Mouse (Mus musculus) stomach, embryonic 15.5 days (tissue): ENCODE measurements around the gene Psmb8. TPM values are rescaled to one million over a fixed set of nuclear protein-coding genes. Genes with fewer than 3 reads are reported as not detected.

Experiments used
- ATAC-seq: fragments of 200-750 bp; cut with Nextera tagmentation; 2 replicates; pipeline ENCODE4 v1.8.0; 2017; ENCODE audit warnings: low read depth, moderate number of reproducible peaks, moderate TSS enrichment; ENCODE audit not compliant: insufficient read depth, low FRiP score
- H3K27ac ChIP-seq: fragments of 300-500 bp; sonication (generic); 2 replicates; pipeline ENCODE4 v1.5.1; 2015; ENCODE audit warnings: mild to moderate bottlenecking, inconsistent platforms
- H3K27me3 ChIP-seq: fragments of 300-500 bp; sonication (generic); replicated peaks from 2 replicates; pipeline ENCODE4 v1.6.1; 2015; ENCODE audit warnings: inconsistent platforms
- H3K36me3 ChIP-seq: fragments of 300-500 bp; sonication (generic); 2 replicates; pipeline ENCODE4 v1.6.1; 2015; ENCODE audit warnings: inconsistent platforms
- H3K4me1 ChIP-seq: fragments of 300-500 bp; sonication (generic); 2 replicates; pipeline ENCODE4 v1.6.1; 2015; ENCODE audit warnings: inconsistent platforms
- H3K4me2 ChIP-seq: fragments of 300-500 bp; sonication (generic); 2 replicates; pipeline ENCODE4 v1.6.1; 2015; ENCODE audit warnings: mild to moderate bottlenecking, inconsistent platforms
- H3K4me3 ChIP-seq: fragments of 300-500 bp; sonication (generic); replicated peaks from 2 replicates; pipeline ENCODE4 v1.5.1; 2015; ENCODE audit warnings: inconsistent platforms
- H3K9ac ChIP-seq: fragments of 300-500 bp; sonication (generic); 2 replicates; pipeline ENCODE4 v1.6.1; 2015; ENCODE audit warnings: inconsistent platforms
- H3K9me3 ChIP-seq: fragments of 300-500 bp; sonication (generic); 2 replicates; pipeline ENCODE4 v1.6.1; 2016; ENCODE audit warnings: inconsistent platforms
- WGBS: fragments of 180-500 bp; shearing (Covaris S2); methylation state at CpG from one replicate; pipeline ENCODE4 v1.1.7; 2015; 5-methylcytosine and 5-hydroxymethylcytosine counted together
- polyA plus RNA-seq: library from polyadenylated mRNA; unstranded; fragments of >200 nt; fragmentation: Nextera tagmentation; extraction: Ambion mirVana; gene quantifications from 2 replicates; pipeline ENCODE4 v1.2.1, GENCODE M21; 2015

Gene Psmb8
- polyA plus RNA-seq, 1 experiment from 2014 or later: 14.6 TPM

DNA sequence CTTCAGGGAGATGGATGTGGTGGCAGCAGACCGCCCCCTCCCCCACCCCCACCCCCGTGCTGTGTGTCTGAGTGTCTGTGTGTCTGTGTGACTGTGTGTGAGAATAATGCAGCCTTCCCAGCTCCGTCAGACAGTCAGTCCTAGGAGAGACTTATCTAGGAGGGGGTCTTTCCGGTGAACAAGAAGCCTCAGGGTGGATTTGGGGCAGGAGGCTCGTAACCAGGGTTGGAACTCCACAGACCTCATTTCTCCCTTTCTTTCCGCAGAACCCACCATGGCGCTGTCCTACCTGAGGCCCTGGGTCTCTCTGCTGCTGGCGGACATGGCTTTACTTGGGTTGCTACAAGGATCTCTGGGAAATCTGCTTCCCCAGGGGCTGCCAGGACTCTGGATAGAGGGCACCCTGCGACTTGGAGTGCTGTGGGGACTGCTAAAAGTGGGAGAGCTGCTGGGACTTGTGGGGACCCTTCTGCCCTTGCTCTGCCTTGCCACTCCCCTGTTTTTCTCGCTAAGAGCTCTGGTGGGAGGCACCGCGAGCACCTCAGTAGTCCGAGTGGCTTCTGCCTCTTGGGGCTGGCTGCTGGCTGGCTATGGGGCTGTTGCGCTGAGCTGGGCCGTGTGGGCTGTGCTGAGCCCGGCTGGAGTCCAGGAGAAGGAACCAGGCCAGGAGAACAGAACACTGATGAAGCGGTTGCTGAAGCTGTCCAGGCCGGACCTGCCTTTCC lies 7.7 kb downstream of the Psmb8 start:
- Histone ChIP-seq H3K27me3 (peaks cover 16% of the 10 kb centered on the region; the same call in 1 of the 2 replicates), H3K27ac (no peak overlapping the region), H3K4me3 (peak overlapping the region; percentile 74), H3K36me3 (no peaks in the 10 kb centered on the region), H3K9ac (peak overlapping the region; percentile 68), H3K9me3 (no peaks in the 10 kb centered on the region), H3K4me2 (peak overlapping the region; percentile 88), H3K4me1 (peaks cover 9% of the 10 kb centered on the region; the same call in 1 of the 2 replicates)
- WGBS: 18% methylated on average over 18 of the region's 18 CpGs
- no peak for ATAC-seq

DNA sequence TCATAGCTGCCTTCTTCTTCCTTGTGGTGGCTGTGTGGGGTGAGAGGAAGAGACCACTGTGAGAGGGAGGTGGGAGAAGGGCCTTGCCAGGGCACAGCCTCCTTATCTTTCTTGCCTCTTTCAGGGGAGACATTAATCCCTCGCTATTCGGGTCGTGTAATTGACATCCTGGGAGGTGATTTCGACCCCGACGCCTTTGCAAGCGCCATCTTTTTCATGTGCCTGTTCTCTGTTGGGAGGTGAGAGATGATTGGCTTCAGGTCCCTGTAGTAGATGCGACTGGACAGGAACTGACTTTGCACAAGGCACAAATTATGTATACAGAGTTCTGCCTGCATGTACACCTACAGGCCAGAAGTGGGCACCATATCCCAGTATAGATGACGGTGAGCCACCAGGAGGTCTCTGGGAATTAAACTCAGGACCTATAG lies 8.2 kb downstream of the Psmb8 start:
- Histone ChIP-seq H3K36me3 (no peaks in the 10 kb centered on the region), H3K9ac (no peak overlapping the region), H3K4me3 (peak overlapping the region; percentile 74; the same call in 1 of the 2 replicates), H3K9me3 (no peaks in the 10 kb centered on the region), H3K4me2 (peak overlapping the region; percentile 88), H3K27me3 (peaks cover 16% of the 10 kb centered on the region; the same call in 1 of the 2 replicates), H3K4me1 (peaks cover 9% of the 10 kb centered on the region; the same call in 1 of the 2 replicates), H3K27ac (no peak overlapping the region)
- WGBS: 24% methylated on average over 9 of the region's 9 CpGs
- ATAC-seq: no peak

DNA sequence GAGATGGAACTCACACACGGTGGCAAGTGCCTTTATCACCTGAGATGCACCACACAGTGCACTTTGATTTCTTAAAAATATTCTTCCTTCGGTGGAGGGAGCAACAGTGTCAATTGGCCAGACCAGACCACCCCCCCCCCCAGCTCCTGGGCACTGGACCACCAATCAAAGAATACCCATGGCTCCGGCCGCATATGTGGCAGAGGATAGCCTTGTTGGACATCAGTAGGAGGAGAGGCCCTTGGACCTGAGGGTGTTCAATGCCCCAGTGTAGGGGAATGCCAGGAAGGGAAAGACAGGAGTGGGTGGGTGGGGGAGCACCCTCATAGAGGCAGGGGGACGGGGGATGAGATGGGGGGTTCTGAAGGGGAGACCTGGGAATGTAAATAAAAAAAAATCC lies 9.2 kb downstream of the Psmb8 start:
- H3K4me2 ChIP-seq: no peak overlapping the region
- no peaks in the 10 kb centered on the region for H3K36me3 ChIP-seq
- H3K4me3 ChIP-seq: no peak overlapping the region
- peaks cover 9% of the 10 kb centered on the region; the same call in 1 of the 2 replicates for H3K4me1 ChIP-seq
- ATAC-seq: no peak
- peaks cover 20% of the 10 kb centered on the region for H3K27me3 ChIP-seq
- no peaks in the 10 kb centered on the region for H3K9me3 ChIP-seq
- 75% methylated on average over 5 of the region's 5 CpGs for WGBS
- no peak overlapping the region for H3K9ac ChIP-seq
- no peak overlapping the region for H3K27ac ChIP-seq

DNA sequence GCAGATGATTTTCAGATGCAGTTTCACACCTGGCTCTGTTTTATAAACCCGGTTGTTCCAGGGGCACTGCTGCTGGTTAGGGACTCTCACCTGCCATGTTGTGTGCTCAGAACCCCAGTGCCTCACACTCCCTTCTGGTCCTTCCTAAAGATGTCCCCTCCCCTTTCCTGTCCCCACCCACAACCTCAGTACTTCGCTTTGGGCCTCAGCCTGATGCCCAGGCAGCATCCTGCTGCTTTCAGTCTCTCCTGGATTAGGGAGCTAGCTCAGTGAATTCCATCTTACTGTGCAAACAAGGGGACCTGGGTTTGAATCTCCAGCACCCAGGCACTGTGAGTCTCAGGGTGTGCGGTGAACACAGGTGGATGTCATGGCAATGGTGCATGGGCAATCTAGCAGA lies 9.9 kb downstream of the Psmb8 start:
- H3K27ac ChIP-seq: no peak overlapping the region
- H3K36me3 ChIP-seq: no peaks in the 10 kb centered on the region
- H3K9ac ChIP-seq: no peak overlapping the region
- no peaks in the 10 kb centered on the region for H3K9me3 ChIP-seq
- peaks cover 24% of the 10 kb centered on the region for H3K27me3 ChIP-seq
- peaks cover 9% of the 10 kb centered on the region; the same call in 1 of the 2 replicates for H3K4me1 ChIP-seq
- ATAC-seq: no peak
- 61% methylated on average over 3 of the region's 3 CpGs for WGBS
- no peak overlapping the region for H3K4me3 ChIP-seq
- no peak overlapping the region for H3K4me2 ChIP-seq

DNA sequence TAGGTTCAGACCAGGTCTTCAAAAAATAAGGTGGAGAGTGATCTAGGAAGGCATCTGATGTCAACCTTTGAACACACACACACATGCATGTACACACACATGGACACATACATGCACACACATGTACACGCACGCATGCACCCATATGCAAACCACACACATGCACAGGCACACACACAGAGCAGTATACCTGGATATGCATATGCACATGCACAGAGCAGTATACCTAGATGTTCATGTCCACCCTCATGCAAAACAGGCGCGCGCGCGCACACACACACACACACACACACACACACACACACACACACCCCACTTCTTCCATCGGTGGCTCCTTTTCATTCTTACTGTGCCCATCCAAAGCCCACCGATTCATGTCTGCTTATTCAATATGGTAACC lies 10.3 kb downstream of the Psmb8 start:
- 96% methylated on average over 9 of the region's 9 CpGs for WGBS
- H3K9ac ChIP-seq: no peak overlapping the region

DNA sequence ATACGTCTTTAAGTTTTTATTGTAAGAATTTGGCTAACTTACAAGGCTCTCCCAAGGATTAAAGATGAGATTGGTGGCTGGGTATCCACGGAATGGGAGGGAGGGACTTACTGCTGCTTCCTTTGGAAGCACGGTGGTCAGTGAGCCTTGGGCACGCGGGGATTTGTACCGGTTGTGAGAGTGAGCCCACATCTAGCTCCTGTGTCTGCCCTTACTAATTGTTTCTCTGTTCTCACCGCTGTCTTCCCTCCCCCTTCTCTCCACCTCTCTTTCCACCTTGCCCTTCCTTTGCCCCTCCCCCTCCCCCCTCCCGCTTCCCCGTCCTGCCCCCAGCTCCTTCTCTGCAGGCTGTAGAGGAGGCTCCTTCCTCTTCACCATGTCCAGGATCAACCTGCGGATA lies 10.9 kb downstream of the Psmb8 start:
- Histone ChIP-seq H3K4me2 (no peak overlapping the region), H3K9ac (no peak overlapping the region), H3K9me3 (no peaks in the 10 kb centered on the region), H3K27ac (no peak overlapping the region), H3K36me3 (no peaks in the 10 kb centered on the region), H3K27me3 (peaks cover 24% of the 10 kb centered on the region), H3K4me3 (no peak overlapping the region), H3K4me1 (peaks cover 9% of the 10 kb centered on the region; the same call in 1 of the 2 replicates)
- ATAC-seq: no peak
- WGBS: 22% methylated on average over 10 of the region's 10 CpGs

More for the DNA sequence above, 10.3 kb downstream of the Psmb8 start:
- Histone ChIP-seq H3K27ac (no peak overlapping the region), H3K9me3 (no peaks in the 10 kb centered on the region), H3K4me2 (no peak overlapping the region), H3K27me3 (peaks cover 24% of the 10 kb centered on the region), H3K4me3 (no peak overlapping the region), H3K4me1 (peaks cover 9% of the 10 kb centered on the region; the same call in 1 of the 2 replicates), H3K36me3 (no peaks in the 10 kb centered on the region)
- no peak for ATAC-seq

DNA sequence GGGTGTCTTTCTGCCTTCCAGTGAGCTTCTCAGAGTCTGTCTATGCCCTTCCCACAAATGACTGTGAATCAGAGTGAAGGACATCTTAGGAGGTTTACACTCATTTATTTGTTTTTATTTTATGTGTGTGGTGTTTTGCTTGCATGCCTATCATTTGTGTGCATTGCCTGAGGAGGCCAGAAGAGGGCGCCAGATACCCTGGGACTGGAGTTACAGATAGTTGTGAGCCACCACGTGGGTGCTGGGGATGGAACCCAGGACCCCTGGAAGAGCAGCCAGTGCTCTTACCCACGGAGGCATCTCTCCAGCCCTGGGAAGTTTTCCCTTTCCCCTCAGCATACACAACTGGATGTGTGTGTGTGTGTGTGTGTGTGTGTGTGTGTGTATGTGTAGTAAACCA lies 12.2 kb downstream of the Psmb8 start:
- WGBS: 43% methylated on average over 3 of the region's 3 CpGs

DNA sequence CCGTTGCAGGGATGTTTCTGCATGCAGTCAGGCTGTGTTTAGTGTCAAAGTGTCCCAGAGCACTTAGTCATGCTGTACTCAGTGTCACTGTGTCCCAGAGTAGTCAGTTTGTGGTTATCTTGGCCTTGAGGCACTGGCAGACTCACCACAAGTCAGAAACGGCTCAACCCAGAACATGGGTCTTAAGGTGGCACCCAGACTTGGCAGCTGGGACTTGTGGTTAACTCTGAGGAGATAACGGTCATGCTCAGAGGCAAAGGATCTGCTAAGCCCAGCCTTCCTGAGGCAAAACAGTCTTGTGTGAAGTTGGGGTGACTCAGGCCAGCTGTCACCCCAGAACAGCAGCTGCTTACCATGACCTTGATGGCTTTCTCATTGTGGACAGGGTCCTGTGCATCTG lies 13.1 kb downstream of the Psmb8 start:
- no peak for ATAC-seq
- 50% methylated on average over 3 of the region's 3 CpGs for whole genome bisulfite sequencing
- no peak overlapping the region for H3K9ac ChIP-seq
- H3K36me3 ChIP-seq: no peaks in the 10 kb centered on the region
- no peaks in the 10 kb centered on the region for H3K9me3 ChIP-seq
- no peak overlapping the region for H3K4me2 ChIP-seq
- H3K4me3 ChIP-seq: no peak overlapping the region
- no peak overlapping the region for H3K27ac ChIP-seq
- H3K4me1 ChIP-seq: peaks cover 2% of the 10 kb centered on the region; the same call in 1 of the 2 replicates
- peaks cover 38% of the 10 kb centered on the region for H3K27me3 ChIP-seq

More for the DNA sequence above, 12.2 kb downstream of the Psmb8 start:
- H3K9me3 ChIP-seq: no peaks in the 10 kb centered on the region
- no peak for ATAC-seq
- no peaks in the 10 kb centered on the region for H3K36me3 ChIP-seq
- H3K4me1 ChIP-seq: peaks cover 9% of the 10 kb centered on the region; the same call in 1 of the 2 replicates
- no peak overlapping the region for H3K27ac ChIP-seq
- peaks cover 35% of the 10 kb centered on the region for H3K27me3 ChIP-seq
- H3K9ac ChIP-seq: no peak overlapping the region
- no peak overlapping the region for H3K4me2 ChIP-seq
- no peak overlapping the region for H3K4me3 ChIP-seq

DNA sequence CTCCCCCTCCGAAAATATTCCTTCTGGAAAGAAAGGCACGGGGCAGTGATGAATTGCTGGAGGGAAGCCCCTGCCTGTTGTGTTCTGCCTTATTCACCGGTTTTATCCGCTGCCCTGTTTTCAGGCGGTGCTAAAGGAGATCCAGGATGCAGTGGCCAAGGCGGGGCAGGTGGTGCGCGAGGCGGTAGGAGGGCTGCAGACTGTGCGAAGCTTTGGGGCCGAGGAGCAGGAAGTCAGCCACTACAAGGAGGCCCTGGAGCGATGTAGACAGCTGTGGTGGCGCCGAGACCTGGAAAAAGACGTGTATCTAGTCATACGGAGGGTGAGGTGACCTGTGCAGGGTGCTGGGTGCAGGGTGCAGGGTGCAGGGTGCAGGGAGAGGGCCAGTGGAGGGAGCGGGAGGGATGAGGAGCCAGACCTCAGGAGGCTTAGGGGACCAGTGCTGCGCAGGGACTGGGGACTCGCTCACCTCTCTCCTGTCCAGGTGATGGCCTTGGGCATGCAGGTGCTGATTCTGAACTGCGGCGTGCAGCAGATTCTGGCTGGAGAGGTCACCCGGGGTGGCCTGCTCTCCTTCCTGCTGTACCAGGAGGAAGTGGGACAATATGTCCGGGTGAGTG lies 14.3 kb downstream of the Psmb8 start:
- no peak overlapping the region for H3K4me2 ChIP-seq
- H3K9me3 ChIP-seq: no peaks in the 10 kb centered on the region
- 21% methylated on average over 23 of the region's 23 CpGs for WGBS
- H3K27ac ChIP-seq: no peak overlapping the region
- no peaks in the 10 kb centered on the region for H3K36me3 ChIP-seq
- no peak overlapping the region for H3K9ac ChIP-seq
- H3K27me3 ChIP-seq: peaks cover 30% of the 10 kb centered on the region
- no peak for ATAC-seq
- no peaks in the 10 kb centered on the region for H3K4me1 ChIP-seq
- H3K4me3 ChIP-seq: no peak overlapping the region

DNA sequence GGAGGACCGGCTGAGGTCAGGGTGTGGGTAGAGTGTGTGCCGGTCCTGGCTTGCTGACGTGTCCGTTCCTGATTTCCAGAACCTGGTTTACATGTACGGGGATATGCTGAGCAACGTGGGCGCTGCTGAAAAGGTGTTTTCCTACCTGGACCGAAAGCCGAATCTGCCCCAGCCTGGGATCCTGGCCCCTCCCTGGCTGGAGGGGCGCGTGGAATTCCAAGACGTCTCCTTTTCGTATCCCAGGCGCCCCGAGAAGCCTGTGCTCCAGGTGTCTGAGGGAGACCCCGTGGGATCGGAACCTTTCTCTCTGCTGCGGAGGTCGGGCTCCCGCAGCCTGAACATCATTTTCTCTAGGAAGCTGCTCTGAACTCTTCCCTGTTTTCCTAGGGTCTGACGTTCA lies 16.4 kb downstream of the Psmb8 start:
- 53% methylated on average over 21 of the region's 21 CpGs for WGBS
- no peak overlapping the region for H3K27ac ChIP-seq
- no peaks in the 10 kb centered on the region for H3K4me1 ChIP-seq
- H3K4me3 ChIP-seq: no peak overlapping the region
- no peaks in the 10 kb centered on the region for H3K36me3 ChIP-seq
- ATAC-seq: no peak
- no peaks in the 10 kb centered on the region for H3K9me3 ChIP-seq
- no peak overlapping the region for H3K9ac ChIP-seq
- peaks cover 26% of the 10 kb centered on the region for H3K27me3 ChIP-seq
- H3K4me2 ChIP-seq: 0 out of 2 replicates have a peak overlapping the region, but pooled peaks have one; percentile 8

DNA sequence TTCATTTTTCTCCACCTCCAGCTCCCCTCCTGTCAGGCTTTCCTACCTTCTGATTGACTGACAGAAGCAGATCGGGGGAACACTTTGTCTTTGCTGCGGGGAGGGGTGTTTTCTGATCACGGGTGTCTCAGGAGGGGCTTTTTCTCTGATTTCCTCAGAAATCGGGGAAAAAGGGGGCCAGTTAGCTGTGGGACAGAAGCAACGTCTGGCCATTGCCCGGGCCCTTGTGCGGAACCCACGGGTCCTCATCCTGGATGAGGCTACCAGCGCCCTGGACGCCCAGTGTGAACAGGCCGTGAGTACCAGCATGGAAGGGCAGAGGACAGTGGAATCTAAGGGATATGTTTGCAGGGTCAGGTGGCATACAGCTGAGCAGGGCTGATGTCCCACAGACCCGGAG lies 17.7 kb downstream of the Psmb8 start:
- Histone ChIP-seq H3K4me2 (no peak overlapping the region), H3K36me3 (no peaks in the 10 kb centered on the region), H3K9ac (no peak overlapping the region), H3K9me3 (no peaks in the 10 kb centered on the region), H3K27ac (no peak overlapping the region), H3K4me1 (no peaks in the 10 kb centered on the region), H3K27me3 (peaks cover 24% of the 10 kb centered on the region), H3K4me3 (no peak overlapping the region)
- ATAC-seq: no peak
- 84% methylated on average over 12 of the region's 12 CpGs for WGBS

DNA sequence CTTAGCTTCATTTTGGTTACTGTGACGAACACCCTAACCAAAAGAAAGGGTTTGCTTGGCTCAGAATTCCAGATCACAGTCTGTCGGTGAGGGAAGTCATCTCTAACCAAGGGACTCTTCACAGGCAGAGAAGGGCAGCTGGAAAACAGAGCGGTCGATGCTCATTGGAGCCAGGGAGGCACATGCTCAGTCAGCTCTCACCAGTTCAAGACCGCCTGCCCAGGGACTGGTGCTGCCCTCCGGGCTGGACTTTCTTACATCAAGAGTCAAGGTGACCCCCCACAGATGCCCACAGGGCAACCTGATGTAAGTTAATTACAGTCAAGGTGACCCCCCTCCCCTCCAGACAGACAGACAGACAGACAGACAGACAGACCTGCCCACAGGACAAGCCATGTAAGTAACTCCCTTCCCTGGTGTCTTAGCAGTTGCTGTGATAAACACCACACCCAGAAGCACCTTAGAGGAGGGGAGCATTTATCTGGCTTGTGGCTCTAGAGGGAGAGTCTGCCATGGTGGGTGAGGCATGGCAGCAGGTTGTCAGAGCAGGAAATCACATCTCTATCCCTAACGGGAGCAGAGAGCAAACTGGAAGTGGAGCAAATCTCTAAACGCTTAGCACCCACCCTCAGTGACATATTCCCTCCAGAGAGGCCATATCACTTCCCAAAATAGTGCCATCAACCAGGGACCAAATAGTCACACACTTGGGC lies 19.9 kb downstream of the Psmb8 start:
- Histone ChIP-seq H3K9me3 (no peaks in the 10 kb centered on the region), H3K27ac (no peak overlapping the region), H3K4me2 (no peak overlapping the region), H3K9ac (no peak overlapping the region), H3K27me3 (peaks cover 15% of the 10 kb centered on the region; the same call in 1 of the 2 replicates), H3K4me3 (no peak overlapping the region), H3K4me1 (no peaks in the 10 kb centered on the region), H3K36me3 (no peaks in the 10 kb centered on the region)
- whole genome bisulfite sequencing: 83% methylated on average over 8 of the region's 8 CpGs
- ATAC-seq: no peak
